Mouse (Mus musculus): Measurements from ENCODE around the gene E2f4. TPM values are rescaled to one million over a fixed set of nuclear protein-coding genes. Genes with fewer than 3 reads are reported as not detected.

The E2f4 gene
- total RNA-seq (2023): 85.2 TPM

GRCm38 (mm10) chr8:105297511-105298192, at the start of gene E2f4:
E2f4 (plus strand) TSS chr8:105297663.

GRCm38 (mm10) chr8:105254966-105255350, 42.5 kb upstream of the E2f4 start, which contains the start of gene B3gnt9:
B3gnt9 (minus strand) TSS chr8:105255153.

GRCm38 (mm10) chr8:105264024-105264982, 33.2 kb upstream of the E2f4 start, which contains the start of the genes Tradd and Fbxl8:
Tradd (minus strand) TSS chr8:105264609.
Fbxl8 (plus strand) TSS chr8:105264648.

GRCm38 (mm10) chr8:105269461-105269947, 28.0 kb upstream of the E2f4 start, which contains the start of gene Hsf4:
Hsf4 (plus strand) TSS chr8:105269801.

GRCm38 (mm10) chr8:105275840-105276239, 21.6 kb upstream of the E2f4 start, which contains the start of gene Nol3:
Nol3 (plus strand) TSS chr8:105276140.

GRCm38 (mm10) chr8:105289805-105290460, 7.5 kb upstream of the E2f4 start, which contains the start of gene 4931428F04Rik:
4931428F04Rik (minus strand) TSS chr8:105289864.

GRCm38 (mm10) chr8:105295895-105296573, 1.4 kb upstream of the E2f4 start, which contains the start of gene Exoc3l:
Exoc3l (minus strand) TSS chr8:105296101.

GRCm38 (mm10) chr8:105305211-105306145, 8.0 kb downstream of the E2f4 start, which contains the start of gene Elmo3:
Elmo3 (plus strand) TSS chr8:105305601.

GRCm38 (mm10) chr8:105326141-105326672, 28.7 kb downstream of the E2f4 start, which contains the start of the genes Lrrc29 and Tmem208:
Lrrc29 (minus strand) TSS chr8:105326278.
Tmem208 (plus strand) TSS chr8:105326354.

GRCm38 (mm10) chr8:105347428-105348221, 50.2 kb downstream of the E2f4 start, which contains the start of gene Fhod1:
Fhod1 (minus strand) TSS chr8:105347953.

GRCm38 (mm10) chr8:105348450-105349095, 51.1 kb downstream of the E2f4 start, which contains the start of gene Slc9a5:
Slc9a5 (plus strand) TSS chr8:105348843.

Other genes starting within 250 kb of the E2f4 start
- not detected for gene Ces3a, start 249.1 kb upstream of the E2f4 start, total RNA-seq (2023)
- not detected for gene Ces3b, start 213.9 kb upstream of the E2f4 start, total RNA-seq (2023)
- not detected for gene Ces4a, start 165.9 kb upstream of the E2f4 start, total RNA-seq (2023)
- 99.9 TPM for gene Cbfb, start 127.0 kb upstream of the E2f4 start, total RNA-seq (2023)
- 25.0 TPM for gene D230025D16Rik, start 72.5 kb upstream of the E2f4 start, total RNA-seq (2023)
- 2.3 TPM for gene B3gnt9, start 42.5 kb upstream of the E2f4 start, total RNA-seq (2023)
- 25.6 TPM for gene Tradd, start 33.1 kb upstream of the E2f4 start, total RNA-seq (2023)
- 11.0 TPM for gene Fbxl8, start 33.0 kb upstream of the E2f4 start, total RNA-seq (2023)
- gene Hsf4, start 27.9 kb upstream of the E2f4 start, total RNA-seq (2023): 1.0 TPM
- not detected for gene Nol3, start 21.5 kb upstream of the E2f4 start, total RNA-seq (2023)
- gene 4931428F04Rik, start 7.8 kb upstream of the E2f4 start, total RNA-seq (2023): 4.5 TPM
- 1.7 TPM for gene Exoc3l, start 1.6 kb upstream of the E2f4 start, total RNA-seq (2023)
- gene Elmo3, start 7.9 kb downstream of the E2f4 start, total RNA-seq (2023): 3.6 TPM
- gene Lrrc29, start 28.6 kb downstream of the E2f4 start, total RNA-seq (2023): 7.3 TPM
- gene Tmem208, start 28.7 kb downstream of the E2f4 start, total RNA-seq (2023): 33.2 TPM
- 27.3 TPM for gene Fhod1, start 50.3 kb downstream of the E2f4 start, total RNA-seq (2023)
- gene Slc9a5, start 51.2 kb downstream of the E2f4 start, total RNA-seq (2023): 0.44 TPM
- gene Plekhg4, start 75.6 kb downstream of the E2f4 start, total RNA-seq (2023): not detected
- gene Kctd19, start 115.8 kb downstream of the E2f4 start, total RNA-seq (2023): not detected
- gene Lrrc36, start 115.9 kb downstream of the E2f4 start, total RNA-seq (2023): not detected
- gene Tppp3, start 173.9 kb downstream of the E2f4 start, total RNA-seq (2023): 1.8 TPM
- gene Zdhhc1, start 199.2 kb downstream of the E2f4 start, total RNA-seq (2023): 4.1 TPM
- not detected for gene Hsd11b2, start 221.1 kb downstream of the E2f4 start, total RNA-seq (2023)

Data from CD4-positive naive resting alpha-beta T cell, adult 57 days (primary cell).